Mouse (Mus musculus) spleen, postnatal 36 days (tissue): ENCODE data around the gene Inpp4a.
A peak's percentile ranks its signal among the peaks of the same experiment; 100 is the strongest.

ENCODE experiments used
- DNase-seq, 2 experiments: peaks; one replicate each; pipeline ENCODE4 v3.0.0; 2022; ENCODE audit warnings: low spot score in 2 of 2, mixed read lengths in 1 of 2

Gene Inpp4a

GRCm38 (mm10) chr1:37299540-37300491, at the start of gene Inpp4a:
Inpp4a (plus strand) TSS chr1:37299865.
- DNase-seq = peak; percentile 90 to 91

- peak; percentile 43 to 62 for DNase-seq
These were observed 48.9 kb upstream of the Inpp4a start for GRCm38 (mm10) chr1:37250643-37251310.

GRCm38 (mm10) chr1:37258443-37258842, 41.2 kb upstream of the Inpp4a start:
- DNase-seq = no peak

- peak; percentile 41 to 48 for DNase-seq
These were observed 27.2 kb upstream of the Inpp4a start for GRCm38 (mm10) chr1:37272464-37272863.

- no peak for DNase-seq
These were observed 13.1 kb upstream of the Inpp4a start for GRCm38 (mm10) chr1:37286556-37286955.

GRCm38 (mm10) chr1:37287748-37288147, 11.9 kb upstream of the Inpp4a start:
- DNase-seq = no peak

GRCm38 (mm10) chr1:37288181-37288935, 11.3 kb upstream of the Inpp4a start:
- DNase-seq = no peak

GRCm38 (mm10) chr1:37288941-37289340, 10.7 kb upstream of the Inpp4a start:
- no peak for DNase-seq

- DNase-seq = no peak
These were observed 3.3 kb upstream of the Inpp4a start for GRCm38 (mm10) chr1:37296414-37296813.

- DNase-seq = no peak
These were observed 761 bp upstream of the Inpp4a start for GRCm38 (mm10) chr1:37298904-37299303.

GRCm38 (mm10) chr1:37300650-37301049, 985 bp downstream of the Inpp4a start:
- DNase-seq = no peak

- no peak for DNase-seq
These were observed 3.1 kb downstream of the Inpp4a start for GRCm38 (mm10) chr1:37302801-37303200.

GRCm38 (mm10) chr1:37305691-37306287, 6.1 kb downstream of the Inpp4a start:
- no peak for DNase-seq

- peak in 1 of 2 experiments; percentile 25 for DNase-seq
These were observed 7.9 kb downstream of the Inpp4a start for GRCm38 (mm10) chr1:37307586-37307985.

GRCm38 (mm10) chr1:37308021-37308742, 8.5 kb downstream of the Inpp4a start:
- DNase-seq = no peak

- DNase-seq = peak; percentile 41 to 55
These were observed 9.1 kb downstream of the Inpp4a start for GRCm38 (mm10) chr1:37308743-37309100.

- peak; percentile 32 to 44 for DNase-seq
These were observed 10.4 kb downstream of the Inpp4a start for GRCm38 (mm10) chr1:37309939-37310515.

GRCm38 (mm10) chr1:37314338-37314737, 14.7 kb downstream of the Inpp4a start:
- DNase-seq = no peak

- DNase-seq = peak; percentile 29 to 31
These were observed 18.1 kb downstream of the Inpp4a start for GRCm38 (mm10) chr1:37317644-37318285.

- DNase-seq = no peak
These were observed 18.9 kb downstream of the Inpp4a start for GRCm38 (mm10) chr1:37318558-37318957.
